Mouse (Mus musculus): ENCODE measurements around the gene Tmprss5.

Gene Tmprss5

DNA sequence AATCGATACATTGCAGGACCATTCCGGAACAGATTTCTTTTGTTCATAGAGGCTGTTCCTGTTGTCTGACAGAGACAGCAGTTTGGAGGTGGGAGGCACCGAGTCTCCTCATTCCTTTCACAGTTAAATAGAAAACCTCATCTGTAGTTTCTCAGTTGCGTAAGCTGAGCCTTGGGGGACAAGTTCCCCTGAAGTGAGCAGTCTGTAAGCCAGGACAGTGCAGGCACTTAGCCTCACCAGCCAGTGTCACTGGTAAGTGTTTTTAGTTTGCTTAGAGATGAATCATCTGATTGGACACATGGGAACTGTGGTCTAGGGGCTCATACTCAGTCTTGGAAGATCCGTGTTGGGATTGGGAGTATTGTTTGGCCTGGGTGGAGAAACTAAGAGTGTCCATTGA, at the start of gene Tmprss5:
Gene Tmprss5, plus strand, starts transcription at position 154 of the 400 bp plus-strand sequence.
- DNase-seq (ENCODE audit: low read depth, low spot score), result no peak

DNA sequence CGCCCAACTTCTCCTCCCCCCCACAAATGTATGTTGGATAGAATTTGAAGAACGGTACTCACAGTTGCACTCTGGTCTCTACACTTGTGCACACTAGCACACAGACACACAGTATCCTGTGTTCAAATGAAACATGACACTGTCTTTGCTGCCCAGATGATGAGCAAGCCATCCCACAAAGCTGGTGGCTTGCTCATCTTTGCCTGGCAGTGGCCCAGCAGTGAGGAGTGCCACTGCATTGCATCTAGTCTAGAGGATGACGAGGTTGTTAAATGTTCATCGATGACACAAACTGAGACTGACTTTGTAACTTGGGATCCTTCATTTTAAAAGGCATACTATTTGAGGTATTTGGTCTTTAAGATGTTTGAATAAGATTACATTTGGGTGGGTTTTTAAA, 46.3 kb upstream of the Tmprss5 start:
- no peak for DNase-seq (ENCODE audit: low read depth, low spot score)

DNA sequence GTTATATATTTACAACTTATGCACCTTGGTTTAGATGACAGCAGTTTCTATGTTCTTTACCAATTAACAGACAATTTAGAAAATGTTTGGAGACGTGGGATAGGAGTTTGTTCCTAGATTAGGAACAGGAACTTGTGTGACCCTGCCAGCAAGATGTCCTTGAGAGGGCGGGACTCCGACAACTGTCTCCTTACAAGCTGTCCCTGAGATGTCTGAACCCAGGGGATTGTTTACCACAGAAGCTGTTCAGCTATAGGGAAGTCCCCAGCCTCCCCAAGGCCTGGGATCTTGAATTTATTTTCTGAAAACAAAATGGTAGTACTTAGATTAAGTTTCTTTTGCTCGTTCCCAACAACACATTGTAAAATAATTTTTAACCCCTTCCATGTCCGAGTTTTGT, 30.2 kb upstream of the Tmprss5 start:
- no peak for DNase-seq (ENCODE audit: low read depth, low spot score)

DNA sequence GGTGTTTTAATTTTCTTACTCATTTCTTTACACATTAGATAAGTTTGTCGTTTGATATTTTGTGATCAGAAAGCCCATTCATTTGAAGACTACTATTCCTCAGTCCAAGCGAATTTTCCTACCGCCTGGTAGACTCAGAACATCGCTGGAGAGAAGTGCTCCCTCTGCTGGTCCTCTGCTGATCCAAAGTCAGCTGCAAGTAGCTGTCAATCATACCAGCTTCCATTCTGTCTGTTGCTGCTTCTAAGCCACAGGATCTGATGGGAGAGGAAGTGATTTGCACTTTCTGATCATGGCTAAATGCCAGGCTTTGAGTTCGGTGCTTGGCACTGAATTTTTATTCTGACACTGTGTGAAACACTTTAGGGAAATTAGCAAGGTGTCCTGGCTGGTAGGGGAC, 29.7 kb upstream of the Tmprss5 start:
- peak; percentile 51 for DNase-seq (ENCODE audit: low read depth, low spot score)

DNA sequence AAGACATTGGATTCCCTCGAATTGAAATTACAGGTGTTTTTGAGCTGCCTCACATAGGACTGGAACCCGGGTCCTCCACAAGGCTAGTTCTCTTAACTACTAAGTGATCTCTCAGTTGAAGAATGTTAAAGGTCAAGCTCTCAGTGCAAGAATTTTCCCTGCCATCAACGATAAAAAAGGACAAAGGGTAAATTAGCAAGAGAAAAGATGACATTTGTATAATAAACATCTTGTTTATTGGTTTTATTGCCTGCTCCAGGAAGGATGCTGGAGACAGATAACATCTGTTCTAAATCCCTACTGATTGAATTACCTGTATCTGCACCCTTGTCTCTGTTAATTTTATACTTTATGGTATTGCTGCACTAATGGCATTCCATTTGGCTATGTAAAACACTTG, 27.0 kb upstream of the Tmprss5 start:
- DNase-seq (ENCODE audit: low read depth, low spot score), result no peak

DNA sequence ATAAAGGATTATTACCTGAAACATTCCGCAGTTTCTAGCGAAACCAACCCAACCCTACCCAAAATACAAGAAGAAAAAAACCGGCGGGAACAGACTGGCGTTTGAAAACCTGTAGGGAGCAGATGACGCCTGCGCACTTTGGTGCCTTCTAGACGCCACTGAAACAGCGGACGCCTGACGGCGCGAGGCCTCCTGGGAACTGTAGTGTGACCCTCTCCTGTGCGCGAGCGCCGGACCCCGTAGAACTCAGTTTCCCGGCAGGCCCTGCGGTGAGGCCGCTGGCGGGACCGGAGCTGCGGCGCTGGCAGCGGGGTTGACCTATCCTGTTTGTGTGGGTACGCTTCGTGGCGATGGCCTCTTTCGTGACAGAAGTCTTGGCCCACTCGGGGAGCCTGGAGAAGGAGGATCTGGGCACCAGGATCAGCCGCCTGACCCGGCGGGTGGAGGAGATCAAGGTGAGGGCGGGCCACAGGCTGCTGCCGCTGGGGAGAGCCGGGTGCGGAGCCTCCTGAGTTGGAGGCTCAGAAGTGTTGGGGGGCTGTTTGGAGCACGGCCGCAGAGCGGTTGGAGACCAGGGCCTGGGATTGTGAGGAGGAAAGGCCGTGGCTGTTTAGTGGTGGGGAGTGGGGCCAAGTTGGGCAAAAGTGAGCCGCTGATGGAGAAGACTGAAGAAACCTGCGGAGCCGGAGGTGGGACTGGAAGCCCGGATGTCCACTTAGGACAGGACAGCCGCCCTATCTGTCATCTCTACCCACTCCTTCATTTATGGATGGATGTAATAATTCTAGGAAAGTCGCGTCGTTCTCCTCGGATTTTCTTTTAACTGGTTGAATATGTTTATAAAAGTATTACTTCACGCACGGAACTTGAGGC, 25.5 kb upstream of the Tmprss5 start, which contains the start of gene Zw10:
Gene Zw10, plus strand, starts transcription at position 281 of the 873 bp plus-strand sequence.
- DNase-seq (ENCODE audit: low read depth, low spot score), result peak; percentile 81

GRCm38 (mm10) chr9:49076847-49077246, 4.2 kb upstream of the Tmprss5 start:
- no peak for DNase-seq (ENCODE audit: low read depth, low spot score)

DNA sequence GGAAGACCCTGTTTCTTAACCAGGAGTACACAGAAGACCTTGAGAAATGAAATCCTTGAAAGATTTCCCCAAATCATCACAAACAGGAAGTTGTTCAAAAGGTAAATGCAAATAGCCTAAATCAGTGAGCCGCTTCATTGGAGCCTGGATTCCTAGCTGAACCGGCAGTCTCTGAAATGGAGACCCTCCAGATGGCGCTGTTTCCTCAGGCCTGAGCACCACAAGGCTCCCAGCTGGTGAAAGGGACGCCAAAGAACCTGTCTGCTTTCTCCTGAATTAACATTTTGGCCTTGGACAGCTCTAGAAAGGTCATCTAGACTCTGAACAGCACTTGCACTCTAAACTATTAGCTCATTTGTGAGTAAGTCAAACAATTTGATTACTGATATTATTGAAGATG, 501 bp downstream of the Tmprss5 start:
- DNase-seq (ENCODE audit: low read depth, low spot score), result peak; percentile 39

- no peak for DNase-seq (ENCODE audit: low read depth, low spot score)
Measured at GRCm38 (mm10) chr9:49087317-49087716, 6.3 kb downstream of the Tmprss5 start.

DNA sequence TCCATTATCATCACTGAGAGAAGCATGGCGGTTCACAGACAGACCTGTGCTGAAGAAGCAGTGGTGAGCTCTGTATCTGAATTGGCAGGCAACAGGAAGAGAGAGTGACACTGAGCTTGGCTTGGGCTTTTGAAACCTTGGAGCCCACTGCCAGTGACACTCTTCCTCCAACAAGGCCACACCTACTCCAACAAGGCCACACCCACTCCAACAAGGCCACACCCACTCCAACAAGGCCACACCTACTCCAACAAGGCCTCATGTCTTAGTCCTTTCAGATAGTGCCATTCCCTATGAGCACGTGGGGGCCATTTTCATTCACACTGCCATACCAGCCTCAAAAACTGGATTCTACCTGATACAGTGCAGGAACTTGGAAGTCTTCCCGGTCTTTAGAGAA, 17.8 kb downstream of the Tmprss5 start:
- DNase-seq (ENCODE audit: low read depth, low spot score), result no peak

DNA sequence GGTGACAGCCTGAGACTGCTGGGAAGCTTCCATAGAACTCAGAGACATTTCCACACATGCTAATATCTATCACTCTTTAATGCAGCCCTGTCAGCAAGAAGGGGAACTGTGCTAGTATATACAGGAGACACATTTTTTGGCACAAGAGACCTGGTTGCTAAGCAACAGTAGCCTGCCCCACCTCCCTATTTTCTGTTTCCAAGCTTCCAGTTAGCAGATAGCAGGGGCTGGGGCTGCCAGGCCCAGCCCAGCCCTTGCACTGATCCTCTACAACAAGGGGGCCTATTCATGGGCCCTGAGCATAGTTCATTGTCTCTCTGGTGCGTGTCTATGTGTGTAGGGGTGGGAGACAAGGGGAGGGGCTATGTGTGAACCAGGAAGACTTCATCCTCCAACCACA, 21.3 kb downstream of the Tmprss5 start:
- DNase-seq (ENCODE audit: low read depth, low spot score), result no peak

DNA sequence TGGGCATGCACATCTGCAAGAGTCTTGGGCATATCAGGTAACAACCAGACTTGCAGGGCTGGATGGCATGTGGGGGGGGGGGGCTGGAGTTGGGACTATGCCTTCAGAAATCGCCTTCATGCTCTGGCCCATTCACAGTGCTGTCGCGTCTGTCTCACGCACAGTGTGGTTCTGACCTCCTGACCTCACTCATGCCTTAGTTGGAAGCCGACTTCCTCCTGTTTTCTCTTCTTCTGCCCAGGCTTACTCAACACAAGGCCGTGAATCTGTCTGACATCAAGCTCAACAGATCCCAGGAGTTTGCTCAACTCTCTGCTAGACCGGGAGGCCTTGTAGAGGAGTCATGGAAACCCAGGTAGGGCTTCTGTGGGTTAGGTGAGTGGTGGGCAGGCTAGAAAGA, 28.0 kb downstream of the Tmprss5 start:
- no peak for DNase-seq (ENCODE audit: low read depth, low spot score)

- DNase-seq (ENCODE audit: low read depth, low spot score), result no peak
Measured at GRCm38 (mm10) chr9:49110476-49111220, 29.6 kb downstream of the Tmprss5 start.

- DNase-seq (ENCODE audit: low read depth, low spot score), result no peak
Measured at GRCm38 (mm10) chr9:49111296-49111695, 30.2 kb downstream of the Tmprss5 start.

DNA sequence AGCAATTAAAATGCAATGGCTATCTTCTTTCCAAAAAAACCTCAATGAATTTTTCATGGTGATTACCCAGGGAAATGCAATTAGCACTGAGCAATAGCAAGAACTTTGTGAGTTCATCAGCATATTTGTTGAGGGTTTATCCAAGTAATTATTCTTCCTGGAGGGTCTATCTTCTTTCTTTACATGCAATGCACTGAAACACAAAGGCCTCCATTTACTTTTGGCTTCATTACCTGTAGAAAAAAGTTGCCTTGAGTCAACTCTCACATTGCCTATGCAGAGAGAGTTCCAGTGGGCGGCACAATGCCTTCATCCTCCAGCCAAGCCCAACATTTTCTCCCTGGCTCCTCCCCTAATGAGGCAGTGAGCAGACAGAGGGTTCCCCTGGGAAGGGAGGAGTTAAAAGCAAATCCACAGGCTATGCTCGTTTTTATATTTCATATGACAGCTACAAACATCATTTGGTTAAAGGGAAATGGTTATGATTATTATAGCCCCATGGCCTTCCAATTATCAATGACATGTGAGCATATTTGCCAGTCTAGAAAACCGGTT, 37.3 kb downstream of the Tmprss5 start:
- DNase-seq (ENCODE audit: low read depth, low spot score), result no peak

- no peak for DNase-seq (ENCODE audit: low read depth, low spot score)
Measured at GRCm38 (mm10) chr9:49119759-49120158, 38.7 kb downstream of the Tmprss5 start.

GRCm38 (mm10) chr9:49125706-49126105, 44.6 kb downstream of the Tmprss5 start:
- no peak for DNase-seq (ENCODE audit: low read depth, low spot score)

DNA sequence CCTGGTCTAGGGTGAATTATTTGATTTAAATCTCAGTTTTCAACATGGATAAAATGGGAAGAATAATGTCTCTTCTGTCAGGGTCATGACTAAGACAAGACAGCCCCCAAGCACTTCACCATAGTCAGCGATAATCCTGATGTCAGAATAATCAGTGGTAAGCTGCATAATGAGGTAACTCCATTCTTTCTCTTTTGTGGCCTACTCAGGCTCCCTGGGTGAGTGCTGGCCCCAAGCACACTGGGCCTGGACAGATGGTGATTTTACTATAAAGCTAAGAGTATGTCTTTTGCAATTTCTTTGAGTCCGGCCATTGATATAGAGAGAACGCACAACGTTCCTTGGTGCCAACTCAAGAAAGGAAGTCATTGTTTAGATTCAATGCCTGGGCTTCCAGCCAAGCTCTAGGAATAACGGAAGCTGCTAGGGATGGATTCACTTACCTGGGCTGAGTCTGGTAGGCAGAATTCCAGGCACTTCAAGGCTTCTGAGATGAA, 49.5 kb downstream of the Tmprss5 start:
- no peak for DNase-seq (ENCODE audit: low read depth, low spot score)

GRCm38 (mm10) chr9:49143841-49144240, 62.8 kb downstream of the Tmprss5 start:
- no peak for DNase-seq (ENCODE audit: low read depth, low spot score)

DNA sequence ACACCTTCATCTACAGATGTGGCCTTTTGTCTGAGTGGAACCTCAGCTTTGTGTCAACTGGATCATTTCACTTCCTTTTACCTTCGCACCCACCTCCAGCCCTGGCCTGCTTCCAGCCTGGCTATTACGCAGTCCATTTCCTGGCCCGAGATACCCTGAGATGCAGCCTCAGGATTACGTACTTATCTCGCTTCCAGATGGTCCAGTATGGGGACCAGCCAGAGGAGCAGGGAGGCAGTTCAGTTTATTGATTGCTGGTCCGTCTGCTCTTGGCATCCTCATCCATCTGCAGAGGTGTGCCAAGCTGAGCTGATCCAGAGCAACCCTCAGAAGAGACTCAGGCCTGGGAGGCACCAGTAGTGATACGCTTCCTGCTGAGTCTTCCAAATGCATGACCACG, 64.7 kb downstream of the Tmprss5 start:
- no peak for DNase-seq (ENCODE audit: low read depth, low spot score)

DNA sequence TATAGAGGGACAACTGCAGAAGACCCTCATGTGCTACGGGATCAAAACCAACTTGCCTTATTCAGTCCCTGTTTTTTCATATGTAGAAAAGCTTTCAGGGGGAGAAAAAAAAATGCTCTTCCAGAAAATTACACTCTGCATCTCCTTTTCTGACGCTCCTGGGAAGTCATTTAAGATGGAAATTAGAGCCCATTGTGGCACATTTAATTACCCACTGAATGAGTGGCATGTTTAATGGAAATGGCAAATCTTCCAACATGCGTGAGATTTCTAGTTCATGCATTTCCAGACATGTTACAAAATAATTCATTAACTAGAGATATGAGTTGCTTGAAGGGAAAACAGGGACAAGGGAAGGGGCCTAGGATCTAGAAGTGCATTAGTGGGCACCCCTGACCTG, 66.0 kb downstream of the Tmprss5 start:
- DNase-seq (ENCODE audit: low read depth, low spot score), result no peak

Measured in retina, adult 2 months (tissue).